Mouse (Mus musculus) ovary, postnatal 10 days (tissue): Measurements from ENCODE around the gene Hexim2.
A peak's percentile ranks its signal among the peaks of the same experiment; 100 is the strongest.

Experiments
- DNase-seq: peaks from one replicate; pipeline ENCODE4 v3.0.0; 2022; ENCODE audit warnings: low spot score

Gene Hexim2

DNA sequence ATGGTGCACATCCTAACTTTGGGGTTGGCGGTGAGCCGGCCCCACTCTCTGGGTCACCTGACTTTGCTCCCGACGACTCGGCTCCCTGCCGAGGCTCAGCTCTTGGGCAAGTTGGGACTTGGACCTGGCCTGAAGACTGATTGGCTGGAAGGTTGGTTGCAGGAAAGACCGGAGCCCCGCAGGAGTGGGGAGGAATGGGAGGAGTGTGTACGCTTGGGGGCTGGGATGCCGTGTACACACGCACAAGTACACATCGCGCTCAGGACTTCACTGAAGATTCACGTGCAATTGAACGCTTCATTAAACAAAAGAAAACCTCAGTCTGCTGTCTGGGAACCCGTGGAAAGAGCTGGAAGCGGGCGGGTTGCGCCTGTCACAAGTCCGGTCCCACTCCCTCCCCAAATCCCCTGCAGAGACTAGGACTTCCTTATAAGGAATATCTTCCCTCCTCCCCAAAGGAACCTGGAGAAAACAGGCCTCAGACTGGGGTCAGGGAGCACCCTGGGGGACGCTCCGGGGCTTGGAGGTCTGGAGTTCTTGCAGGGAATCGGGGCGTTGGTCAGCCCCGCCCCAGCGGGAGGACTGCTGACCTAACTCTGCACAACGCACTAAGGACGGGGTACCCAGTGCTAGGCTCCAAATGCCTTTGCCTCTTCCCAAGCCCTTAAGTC, 20.2 kb upstream of the Hexim2 start:
- DNase-seq = peak; percentile 53

DNA sequence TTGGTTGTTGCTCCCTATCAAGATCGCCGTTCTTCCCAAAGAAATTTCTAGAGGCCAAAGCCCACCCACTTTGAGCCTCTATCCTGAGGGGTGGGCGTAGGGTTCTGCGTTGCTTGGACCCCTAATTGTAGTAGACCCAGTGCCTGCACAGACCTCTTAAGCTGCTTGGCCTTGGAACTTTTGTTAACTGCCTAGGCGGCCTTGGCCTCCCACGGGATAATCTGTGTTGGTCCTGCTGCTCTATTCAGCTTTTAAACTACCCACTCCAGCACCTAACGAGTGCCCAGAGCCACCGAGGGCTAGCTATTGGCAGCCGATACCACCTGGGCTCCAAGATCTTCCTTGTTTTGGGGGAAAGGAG, 19.7 kb upstream of the Hexim2 start:
- DNase-seq = no peak

DNA sequence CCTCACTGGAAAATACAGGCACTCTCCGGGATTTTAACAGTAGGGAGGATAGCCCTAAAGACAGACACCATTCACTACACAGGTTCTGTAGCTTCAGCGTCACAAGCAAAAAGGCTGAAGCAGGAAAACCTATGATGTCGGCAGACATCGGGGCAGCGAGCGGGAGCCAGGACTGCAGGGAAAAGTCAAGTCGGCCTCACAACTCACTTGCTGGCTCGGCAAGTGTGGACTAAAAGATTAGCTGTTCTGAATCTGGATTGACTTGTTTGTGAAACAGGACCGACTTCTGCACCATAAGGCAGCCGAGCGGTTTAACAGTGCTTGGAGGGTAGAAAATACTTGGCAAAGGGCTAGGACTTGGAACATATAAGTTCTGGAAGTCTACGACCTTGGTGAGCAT, 19.2 kb upstream of the Hexim2 start:
- no peak for DNase-seq

DNA sequence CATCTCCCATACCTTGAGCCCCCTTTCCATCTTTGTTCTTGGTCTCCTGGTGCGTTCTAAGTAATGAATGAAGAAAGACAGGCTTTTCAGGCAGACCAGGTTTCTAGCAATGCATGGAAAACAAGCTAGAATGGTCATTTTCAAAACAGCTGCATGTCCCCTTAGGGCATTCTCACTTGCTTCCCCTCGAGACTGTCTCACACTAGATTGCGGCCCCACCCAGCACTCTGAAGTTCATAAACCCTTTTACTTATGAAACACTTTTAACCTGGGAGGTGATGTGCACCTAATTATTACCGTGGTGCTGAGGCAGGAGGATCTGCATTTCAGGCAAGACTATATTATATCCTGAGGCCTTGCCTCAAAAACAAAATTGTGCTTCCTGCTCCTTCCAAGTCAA, 18.5 kb upstream of the Hexim2 start:
- no peak for DNase-seq

DNA sequence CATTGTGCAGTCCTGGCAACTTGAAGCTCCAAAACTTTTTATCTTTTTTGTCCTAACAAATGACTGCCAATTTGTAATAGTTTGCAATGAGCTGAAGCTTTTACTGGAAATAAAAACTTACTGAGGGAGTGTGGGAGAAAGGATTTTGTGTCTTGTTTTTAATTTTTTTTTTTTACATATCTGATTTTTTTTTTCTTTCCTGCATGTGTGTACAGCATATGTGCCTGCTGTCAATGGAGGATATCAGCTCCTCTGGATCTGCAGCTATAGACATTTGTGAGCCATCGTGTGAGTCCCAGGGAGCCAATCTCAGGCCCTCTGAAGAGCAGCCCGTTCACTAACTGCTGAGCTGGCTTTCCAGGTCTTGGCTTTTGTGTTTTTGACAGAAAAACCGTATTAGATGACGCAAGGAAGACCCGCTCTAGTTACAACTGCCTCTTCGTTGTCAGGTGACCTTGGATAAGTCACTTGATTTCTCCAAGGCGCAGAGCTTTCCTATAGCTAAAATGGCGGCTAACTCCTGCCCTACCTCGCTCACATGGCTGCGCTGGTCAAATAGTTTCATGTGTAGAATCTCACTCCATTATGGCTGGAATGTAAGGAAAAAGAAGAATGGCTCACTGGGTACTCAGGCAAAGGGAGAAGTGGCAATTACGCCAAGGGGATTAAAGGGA, 17.8 kb upstream of the Hexim2 start:
- no peak for DNase-seq

DNA sequence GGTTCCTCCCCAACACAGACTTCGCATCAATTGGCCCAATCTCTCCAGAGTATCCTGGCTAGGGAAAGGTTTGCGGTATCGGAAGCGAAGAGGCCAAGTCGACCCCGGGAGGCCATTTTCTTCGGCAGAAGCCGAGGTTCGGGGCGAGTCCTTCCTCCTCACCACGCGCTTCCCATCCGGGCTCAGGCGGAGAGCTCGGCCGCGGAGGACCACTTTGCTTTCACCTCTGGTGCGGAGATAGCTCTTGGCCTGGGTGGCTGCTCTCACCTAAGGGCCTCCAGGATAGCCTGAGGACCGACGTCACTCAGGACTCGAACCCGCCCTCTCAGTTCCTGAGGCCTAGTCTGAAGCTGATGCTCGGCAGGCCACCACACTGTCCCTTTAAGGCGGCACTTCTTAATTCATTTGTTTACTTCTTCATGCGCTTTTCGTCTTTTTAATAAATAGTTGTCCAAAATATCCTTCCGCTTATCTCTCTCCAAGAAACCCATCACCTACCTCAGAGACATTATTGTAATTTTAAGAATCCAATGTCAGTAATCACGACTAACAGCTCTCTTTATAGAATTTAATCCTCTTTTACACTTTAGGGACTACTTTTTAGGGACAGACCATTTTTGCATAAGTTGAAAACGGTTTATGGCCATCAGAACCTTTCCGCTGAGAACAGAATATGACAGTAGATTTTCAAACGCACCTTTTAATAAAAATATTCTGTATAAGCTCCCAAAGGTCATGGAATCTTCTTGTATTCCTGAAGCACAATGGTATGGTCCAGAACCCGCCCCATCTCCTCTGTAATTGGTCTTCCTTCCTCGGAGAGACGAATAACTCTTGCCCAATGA, 16.8 kb upstream of the Hexim2 start:
- peak; percentile 68 for DNase-seq

DNA sequence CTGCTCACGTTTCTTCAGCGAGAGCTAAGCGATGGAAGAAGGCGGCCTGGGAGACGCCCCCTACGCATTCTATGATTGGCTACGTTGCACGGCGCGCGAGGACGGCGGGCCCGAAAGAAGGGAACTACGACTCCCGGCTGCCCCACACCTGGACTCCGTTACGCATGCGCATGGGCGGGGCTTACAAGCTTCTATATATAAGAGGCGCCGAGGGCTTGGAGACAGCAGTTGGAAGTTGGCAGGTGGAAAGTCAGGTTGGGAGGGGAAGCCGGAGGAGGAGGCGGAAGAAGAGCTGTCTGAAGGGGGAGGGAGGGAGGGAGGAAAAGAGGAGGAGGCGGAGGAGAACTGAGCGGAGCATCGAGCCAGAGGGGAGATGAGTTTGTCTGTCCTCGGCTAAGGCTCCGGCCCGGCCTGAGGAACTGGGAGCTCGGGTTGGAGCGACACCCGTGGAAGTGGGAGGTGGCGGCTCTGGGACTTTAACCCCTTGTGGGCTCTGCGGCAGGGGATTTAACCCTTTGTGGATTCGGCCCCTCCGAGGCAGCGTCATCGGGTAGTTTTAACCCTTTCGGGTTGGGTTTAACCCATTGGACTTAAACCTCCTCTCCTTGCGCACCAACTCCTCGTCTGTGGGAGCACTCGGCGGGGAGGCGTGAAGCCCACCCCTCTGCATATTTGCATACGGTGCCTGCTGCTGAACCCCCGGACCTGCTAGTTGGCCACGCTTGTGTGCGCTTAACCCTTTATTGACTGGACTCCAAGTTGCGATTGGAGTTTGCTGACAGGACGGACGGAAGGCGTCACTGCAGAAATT, 16.0 kb upstream of the Hexim2 start, which contains the start of gene Hexim1:
Gene Hexim1 (plus strand): TSS at position 224 of the 811 bp plus-strand sequence.
- peak; percentile 99 for DNase-seq

DNA sequence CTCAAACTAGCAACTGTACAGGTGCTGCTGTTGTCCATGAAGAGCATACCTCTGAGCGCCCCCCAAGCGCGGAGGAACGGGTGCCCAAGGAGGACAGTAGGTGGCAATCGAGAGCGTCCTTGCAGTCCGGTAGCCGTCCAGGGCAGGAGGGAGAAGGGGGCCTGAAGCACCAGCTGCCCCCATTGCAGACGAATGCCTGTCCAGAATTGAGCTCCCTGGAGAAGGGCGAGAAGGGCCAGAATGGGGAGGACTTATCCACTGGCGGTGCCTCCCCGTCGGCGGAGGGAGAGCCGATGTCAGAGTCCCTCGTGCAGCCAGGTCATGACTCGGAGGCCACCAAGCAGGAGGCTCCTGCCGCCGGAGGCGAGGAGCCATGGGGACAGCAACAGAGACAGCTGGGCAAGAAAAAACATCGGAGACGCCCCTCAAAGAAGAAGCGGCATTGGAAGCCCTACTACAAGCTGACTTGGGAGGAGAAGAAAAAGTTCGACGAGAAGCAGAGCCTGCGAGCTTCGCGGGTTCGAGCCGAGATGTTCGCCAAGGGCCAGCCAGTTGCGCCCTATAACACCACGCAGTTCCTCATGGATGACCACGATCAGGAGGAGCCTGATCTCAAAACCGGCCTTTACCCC, 15.2 kb upstream of the Hexim2 start:
- peak; percentile 69 for DNase-seq

DNA sequence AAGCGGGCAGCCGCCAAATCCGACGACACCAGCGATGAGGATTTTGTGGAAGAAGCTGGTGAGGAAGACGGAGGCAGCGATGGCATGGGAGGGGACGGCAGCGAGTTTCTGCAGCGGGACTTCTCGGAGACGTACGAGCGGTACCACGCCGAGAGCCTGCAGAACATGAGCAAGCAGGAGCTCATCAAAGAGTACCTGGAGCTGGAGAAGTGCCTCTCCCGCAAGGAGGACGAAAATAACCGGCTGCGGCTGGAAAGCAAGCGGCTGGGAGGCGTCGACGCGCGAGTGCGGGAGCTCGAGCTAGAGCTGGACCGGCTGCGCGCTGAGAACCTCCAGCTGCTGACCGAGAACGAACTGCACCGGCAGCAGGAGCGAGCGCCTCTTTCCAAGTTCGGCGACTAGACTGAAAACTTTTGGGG, 14.6 kb upstream of the Hexim2 start:
- no peak for DNase-seq

DNA sequence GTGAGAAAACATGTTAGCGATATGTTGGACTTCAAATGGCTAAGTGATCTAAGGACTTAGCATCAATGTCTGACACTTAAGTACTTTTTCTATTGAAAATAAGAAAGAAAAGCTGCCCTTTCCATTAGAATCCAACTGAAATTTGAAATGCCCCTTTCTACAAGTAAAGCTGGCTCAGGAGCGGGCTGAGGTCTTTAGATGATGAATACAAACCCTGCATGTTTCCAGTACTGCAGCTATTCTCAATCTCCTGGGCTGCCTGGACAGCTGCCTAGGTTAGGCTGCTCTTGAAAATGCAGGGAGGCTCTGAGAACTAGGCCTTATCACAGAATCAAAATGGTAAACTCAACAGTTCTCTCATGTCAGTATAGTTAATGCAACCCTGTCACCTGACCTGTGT, 13.4 kb upstream of the Hexim2 start:
- no peak for DNase-seq

DNA sequence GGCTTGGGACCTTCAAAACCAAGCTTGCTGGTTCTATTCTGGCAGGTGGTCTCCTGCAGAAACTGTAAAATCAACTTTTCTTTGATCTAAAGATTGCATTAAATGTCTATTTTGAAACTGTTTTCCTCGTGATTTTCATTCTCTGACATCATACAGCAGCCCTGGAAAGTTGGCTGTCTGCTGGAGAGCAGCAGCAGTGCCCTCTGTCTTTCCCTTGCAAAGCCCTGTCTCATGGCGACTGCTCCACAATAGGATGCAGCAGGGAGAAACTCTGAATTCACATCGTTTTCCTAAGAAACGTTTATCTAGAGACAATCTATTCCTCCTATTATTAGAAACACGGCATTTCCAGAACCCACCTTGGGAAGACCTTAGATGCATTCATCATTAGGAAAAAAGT, 12.6 kb upstream of the Hexim2 start:
- DNase-seq = no peak

DNA sequence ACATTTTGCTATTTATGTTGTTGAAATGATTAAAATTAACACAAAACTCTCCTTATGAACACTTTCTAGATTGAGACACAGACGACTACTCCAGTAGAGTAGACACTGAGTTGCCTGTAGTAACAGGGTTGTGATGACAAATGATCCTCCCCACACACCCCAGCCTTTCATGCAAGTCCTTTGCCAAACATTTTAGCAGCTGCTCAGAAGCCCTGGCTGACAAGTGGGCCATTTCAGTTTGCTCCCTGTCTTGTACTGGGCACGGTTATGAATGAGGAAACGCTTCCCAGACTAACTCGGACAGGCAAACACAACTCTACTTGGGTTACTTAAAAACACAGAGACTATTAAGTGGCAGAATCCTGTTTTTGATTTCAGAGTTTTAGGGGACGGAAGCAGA, 11.9 kb upstream of the Hexim2 start:
- no peak for DNase-seq

DNA sequence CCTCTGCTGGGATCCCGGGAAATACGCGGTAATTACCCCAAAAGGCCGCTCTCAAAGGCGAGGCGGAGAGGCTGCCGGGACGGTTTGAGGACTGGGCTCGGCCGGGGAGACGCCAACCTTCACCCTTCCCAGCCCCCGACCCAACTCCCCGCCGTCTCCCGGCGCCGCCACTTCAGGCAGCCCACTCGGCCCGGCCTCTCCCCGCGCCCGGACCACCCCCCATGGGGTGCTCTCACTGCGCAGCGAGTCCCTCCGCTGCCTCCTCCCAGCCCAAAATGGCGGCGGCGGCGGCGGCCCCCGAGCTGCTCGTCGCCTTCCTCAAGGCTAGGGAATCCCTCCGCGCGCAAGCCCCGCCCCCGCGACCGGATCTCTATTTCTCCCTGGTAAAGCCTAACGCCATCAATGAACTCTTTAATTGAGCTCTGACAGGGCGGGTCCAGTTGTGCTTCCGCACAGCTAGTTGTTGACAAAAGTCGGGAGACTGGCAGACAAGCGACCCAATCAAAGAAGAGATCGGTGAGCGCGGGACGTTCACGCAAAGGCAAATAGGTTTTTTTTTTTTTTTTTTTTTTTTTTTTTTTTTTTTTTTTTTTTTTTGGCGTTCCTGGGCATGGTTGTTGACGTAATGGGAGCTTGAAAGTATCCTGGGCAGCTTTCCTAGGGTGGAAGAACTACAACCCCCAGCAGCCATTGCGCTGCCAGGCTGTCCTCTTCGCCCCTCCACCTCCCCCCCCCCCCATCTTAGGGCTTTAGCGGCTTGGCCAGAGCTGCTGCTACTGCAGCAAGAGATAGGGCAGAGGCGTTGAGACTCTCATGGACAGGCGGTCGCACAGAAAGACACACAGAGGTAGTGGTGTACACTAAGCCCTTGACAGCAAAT, 587 bp downstream of the Hexim2 start:
- DNase-seq = peak; percentile 98

DNA sequence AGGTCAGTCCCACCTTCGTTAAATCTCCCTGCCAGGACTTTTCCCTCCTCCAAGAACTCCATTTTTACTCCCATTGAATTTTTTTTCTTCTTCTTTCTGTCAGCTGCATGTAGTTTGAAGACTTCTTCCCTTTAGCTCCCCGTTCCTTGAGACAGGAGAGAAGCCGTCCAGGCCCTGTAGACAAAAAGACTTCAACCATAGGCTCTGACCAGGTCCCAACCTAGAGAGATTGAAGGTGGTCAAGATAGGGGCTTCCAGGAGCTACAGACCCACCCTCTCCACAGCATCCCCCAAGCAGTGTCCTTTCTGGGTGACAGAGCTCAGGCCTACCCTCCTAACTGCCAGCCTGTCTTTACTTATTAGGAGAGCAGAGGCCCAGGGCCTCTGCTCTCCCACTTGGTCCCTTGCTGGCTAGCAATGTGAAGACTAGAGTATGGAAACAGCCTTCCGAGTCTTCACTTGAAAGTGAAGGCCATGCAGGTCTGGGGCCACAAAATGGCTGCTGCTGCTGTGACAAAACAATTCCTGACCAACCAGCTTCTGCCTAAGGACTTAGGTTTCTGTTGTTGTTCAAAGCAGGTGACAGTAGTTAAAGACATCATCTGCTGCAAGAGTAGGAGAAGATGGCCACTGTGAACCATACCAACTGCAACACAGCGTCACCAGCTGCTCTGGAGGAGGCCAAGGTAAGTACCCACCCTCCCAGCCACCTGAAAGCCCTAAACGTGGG, 1.4 kb downstream of the Hexim2 start:
- no peak for DNase-seq

DNA sequence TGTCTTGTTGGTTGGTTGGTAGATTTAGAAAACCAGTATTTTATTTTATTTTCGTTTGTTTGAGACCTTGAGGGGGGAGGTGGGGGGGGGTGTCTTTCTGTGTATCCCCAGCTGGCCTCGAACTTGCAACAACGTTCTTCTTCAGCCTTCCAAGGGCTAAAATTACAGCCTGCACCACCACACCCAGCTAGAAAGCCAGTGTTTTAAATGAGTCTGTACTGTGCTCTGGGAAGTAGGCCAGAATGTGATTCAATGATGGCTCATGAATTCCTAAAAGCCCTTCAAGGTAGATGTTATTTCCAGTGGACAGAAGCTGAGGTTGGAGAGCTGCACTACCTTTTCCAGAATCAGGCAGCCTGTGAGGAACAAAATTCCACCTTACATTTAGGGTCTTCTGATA, 2.0 kb downstream of the Hexim2 start:
- DNase-seq = no peak

DNA sequence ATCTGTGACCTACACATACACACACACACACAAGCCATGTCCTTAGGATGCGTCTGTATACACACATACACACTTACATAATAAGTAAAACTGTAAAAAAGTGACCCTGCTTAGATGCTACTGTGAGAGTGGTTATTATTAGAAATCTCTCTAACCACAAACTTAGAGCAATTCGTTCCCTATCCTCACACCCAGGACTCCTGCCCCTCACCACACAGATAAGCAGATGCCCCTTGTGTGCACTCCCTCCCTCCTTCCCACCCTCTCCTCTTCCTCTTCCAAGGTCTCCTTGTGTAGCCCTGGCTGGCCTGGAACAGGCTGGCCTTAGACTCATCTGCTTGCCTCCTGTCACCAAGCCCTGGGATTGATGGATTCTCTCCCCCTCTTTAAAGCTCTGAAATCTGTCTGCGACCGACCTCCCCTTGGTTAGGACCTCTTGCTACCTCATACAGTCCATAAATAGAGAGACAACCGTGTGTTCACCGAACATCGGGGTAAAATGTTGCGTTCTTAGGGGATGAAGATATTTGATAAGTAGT, 3.9 kb downstream of the Hexim2 start:
- no peak for DNase-seq

DNA sequence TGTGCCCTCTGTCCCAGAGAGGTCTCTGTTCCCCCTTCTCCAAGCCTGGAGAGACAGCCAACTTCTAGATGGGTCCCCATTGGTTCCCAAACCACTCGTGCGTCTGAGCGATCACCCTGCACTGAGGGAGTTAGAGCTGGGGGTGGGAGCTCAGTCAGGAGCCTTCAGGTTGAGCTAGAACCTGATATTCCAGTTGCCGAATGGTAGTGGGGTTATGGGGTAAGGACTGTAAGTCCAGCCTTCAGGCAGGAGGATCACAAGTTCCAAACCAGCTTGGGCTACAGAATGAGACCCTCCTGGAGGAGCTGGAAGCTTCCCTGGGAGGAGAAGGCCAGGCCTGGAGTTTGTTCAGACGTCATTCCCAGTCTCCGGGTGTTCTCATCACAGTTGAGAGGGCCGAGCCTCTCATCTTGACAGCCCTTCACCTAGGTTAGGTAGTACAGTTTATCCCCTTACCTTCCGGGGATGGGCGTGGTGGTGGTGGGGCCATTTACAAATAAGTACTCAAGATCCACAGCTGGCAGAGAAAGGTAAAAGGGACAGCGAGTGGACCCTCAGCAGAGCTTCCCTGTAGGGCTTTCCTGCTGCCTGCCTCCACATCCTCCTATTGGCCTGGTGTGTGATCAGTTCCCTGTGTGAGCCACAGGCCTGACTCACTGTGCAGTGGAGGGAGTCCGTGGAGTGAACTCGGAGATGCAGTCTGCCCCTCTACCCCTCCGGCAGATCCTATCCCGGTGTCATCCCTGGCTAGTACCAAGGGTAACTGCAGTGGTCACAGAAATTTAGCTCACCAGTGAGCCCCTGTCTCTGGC, 7.9 kb downstream of the Hexim2 start:
- DNase-seq = no peak

DNA sequence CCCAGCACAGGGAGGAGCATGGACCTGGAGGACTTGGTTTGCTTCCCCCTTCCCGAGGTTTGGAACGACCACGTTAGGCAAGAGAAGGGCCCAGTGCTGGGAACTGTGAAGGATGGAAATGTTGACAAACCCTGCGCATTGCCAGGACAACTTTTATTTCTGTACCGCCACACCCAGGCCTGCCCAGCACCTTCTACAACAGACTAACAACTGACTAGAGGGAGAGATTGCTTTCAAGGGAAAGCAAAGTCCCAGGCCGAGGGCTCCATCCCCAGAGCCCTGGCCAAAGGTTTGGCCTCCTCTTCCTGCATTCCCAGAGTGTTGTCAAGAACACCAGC, 8.5 kb downstream of the Hexim2 start:
- no peak for DNase-seq
